Mouse (Mus musculus) embryo, embryonic 10.5 days (tissue): Measurements from ENCODE around the gene Acsm1.
"Not testable (repeated sequence)": the region's sequence is repeated elsewhere in the genome, so short reads cannot be mapped to it uniquely, and the experiment has no call there.

Experiments
- DNase-seq: peaks from one replicate; pipeline ENCODE4 v3.0.0-alpha.2; 2015; ENCODE audit warnings: low spot score

Gene Acsm1

DNA sequence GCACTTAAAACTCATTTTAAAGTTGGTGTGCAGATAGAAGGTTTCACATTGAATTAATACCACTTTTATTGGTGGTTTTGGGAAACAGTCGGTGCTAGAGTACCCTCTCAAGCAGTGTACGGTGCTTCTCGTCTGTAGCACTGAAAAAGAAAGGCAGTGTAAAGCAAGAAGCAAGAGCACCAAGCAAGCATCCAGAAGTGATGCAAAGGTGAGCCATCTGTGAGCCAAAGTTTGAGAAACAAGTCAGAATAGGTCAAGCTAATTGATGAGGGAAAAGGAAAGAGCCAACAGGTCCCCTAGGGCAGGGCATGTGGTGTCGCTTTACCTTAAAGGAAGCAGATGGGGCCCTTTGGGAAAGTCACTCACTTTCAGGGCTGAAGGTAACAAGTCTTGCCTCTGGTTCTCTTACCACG is at the start of gene Acsm1:
Acsm1 (plus strand) TSS at position 363 of the 413 bp plus-strand sequence.
- no peak for DNase-seq

DNA sequence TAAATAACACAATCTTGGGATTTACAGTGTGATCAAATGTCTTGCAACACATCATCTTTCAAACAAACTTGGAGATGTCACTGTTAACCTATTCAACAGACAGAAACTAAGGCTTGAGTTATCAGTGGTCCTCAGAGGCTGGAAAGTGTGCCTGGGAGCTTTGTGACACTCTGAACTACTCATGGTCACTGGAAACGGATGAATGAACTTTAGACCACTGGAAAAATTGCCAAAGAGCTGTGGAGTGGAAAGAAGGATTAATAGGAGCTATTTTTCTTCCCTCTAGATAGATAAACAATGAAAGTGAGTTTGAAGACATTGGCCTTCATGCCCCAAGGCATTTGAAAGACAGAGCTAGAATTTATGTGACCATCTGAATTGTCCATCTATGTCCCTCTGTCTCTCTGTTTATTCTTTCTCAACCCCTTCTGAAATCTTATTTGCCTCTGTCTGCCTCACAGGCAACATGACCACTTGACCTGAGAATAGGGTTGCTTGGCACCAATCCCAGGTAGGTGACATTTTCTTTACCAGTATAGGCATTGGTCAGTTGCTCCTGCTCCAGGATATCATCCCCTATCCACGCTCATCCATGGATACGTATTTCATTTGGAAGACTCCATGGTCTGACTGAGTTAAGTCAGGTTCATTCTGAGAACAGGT is 46.9 kb upstream of the Acsm1 start:
- no peak for DNase-seq

DNA sequence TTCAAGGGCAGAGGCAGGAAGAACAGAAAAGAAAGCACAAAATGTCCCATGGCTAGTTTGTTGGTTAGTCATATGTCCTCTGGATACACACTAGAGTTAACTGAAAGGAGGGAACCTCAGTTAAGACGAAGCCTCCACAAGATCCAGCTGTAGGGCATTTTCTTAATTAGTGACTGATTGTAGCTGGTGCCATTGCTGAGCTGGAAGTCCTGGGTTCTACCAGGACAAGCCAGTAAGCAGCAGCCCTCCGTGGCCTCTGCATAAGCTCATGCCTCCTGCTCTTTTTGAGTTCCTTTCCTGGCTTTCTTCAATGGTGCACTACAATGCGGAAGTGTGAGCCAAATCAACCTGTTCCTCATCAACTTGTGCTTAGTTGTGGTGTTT is 46.4 kb upstream of the Acsm1 start:
- no peak for DNase-seq

DNA sequence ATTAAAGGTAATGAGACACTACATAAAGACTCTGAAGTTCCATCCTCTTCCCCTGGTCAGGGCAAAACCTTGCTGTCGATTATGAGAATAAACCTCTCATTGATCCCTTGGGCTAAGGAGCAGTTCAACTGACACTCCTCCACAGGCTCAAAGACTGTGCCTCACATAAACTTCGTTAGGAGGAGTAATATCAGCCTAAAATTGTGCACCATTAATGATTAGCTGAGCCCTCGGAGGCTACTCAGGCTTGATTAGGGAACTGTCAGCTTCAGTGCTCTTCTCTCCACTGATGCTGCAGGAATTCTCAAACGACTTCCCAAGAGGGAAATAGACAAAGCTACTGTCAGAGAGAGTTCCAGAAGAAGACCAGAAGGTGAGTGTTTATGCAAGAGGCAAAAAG is 45.4 kb upstream of the Acsm1 start:
- DNase-seq, result no peak

DNA sequence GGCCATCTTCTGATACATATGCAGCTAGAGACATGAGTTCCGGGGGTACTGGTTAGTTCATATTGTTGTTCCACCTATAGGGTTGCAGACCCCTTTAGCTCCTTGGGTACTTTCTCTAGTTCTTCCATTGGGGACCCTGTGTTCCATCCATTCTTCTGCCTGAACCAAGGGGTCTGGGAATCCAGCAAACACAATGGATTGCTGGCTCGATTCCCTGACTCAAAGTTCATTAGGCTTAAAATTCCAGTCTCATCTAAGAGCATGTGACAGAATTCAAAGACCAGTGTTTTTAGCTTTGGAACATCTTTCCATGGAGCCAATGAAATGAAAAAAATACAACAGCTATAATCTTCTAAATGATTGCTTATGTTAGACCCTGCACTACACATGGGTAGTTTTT is 44.4 kb upstream of the Acsm1 start:
- DNase-seq, result not testable (repeated sequence)

DNA sequence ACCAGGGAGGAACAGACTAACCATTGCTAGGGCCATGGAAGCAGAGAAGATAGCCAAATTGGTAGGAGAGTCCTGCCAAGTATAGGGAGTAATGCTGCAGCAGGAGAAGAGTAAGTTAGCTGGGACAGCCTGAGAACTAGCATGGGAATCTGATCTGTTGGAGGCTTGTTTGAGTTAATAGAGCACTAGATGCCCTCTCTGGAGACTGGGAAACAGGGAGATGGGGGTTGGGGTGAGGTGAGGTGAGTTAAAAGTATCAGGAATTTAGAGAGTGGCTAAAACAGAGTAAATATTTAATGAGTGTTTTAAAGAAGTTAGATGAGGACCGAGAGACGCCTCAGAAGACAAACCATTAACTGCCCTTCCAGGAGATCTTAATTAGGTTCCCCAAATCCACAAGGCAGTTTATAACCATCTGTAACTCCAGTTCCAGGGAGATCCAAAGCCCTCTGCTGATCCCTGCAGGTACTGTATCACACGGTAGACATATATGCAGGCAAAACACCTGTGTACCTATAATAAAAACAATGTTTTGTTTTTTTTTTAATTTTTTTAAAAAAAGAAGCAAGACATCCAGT is 12.2 kb upstream of the Acsm1 start:
- DNase-seq, result no peak

DNA sequence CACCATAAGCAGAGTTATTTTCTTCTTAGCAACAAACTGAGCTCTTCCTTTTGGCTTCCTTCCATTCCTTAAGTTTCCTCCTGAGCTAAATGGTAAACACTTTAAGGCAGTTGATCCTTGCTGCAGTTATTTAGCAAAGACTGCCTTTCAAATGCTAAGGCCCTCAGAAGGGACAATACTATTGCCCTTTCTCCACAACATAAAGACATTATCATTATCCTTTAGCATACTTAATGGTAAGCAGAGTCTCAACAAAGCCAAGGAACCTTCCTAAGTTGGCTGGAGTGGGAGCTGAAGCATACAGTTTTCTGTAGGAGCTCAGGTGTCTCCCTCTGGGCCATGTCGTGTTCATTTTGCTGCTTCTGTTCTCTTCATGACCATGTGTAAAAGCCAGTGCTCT is 11.5 kb upstream of the Acsm1 start:
- no peak for DNase-seq

DNA sequence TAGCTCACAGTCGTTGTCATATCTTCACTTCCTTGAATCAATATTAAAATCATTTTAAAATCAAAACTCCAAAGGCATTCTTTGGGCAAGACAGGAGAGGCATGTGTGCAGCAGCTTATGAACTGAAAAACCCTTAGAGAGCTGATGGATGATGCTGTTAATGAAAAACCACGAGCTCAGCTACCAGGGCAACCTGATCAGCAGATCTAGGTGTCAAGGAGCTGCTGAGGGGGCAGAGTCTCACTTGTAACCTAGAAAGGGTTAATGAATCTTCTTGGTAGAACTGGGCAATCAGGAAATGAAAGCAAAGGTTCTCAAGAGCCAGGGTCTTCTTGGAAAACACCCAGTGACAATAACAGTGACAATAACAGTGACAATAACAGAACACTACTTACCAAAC is 10.3 kb upstream of the Acsm1 start:
- no peak for DNase-seq

DNA sequence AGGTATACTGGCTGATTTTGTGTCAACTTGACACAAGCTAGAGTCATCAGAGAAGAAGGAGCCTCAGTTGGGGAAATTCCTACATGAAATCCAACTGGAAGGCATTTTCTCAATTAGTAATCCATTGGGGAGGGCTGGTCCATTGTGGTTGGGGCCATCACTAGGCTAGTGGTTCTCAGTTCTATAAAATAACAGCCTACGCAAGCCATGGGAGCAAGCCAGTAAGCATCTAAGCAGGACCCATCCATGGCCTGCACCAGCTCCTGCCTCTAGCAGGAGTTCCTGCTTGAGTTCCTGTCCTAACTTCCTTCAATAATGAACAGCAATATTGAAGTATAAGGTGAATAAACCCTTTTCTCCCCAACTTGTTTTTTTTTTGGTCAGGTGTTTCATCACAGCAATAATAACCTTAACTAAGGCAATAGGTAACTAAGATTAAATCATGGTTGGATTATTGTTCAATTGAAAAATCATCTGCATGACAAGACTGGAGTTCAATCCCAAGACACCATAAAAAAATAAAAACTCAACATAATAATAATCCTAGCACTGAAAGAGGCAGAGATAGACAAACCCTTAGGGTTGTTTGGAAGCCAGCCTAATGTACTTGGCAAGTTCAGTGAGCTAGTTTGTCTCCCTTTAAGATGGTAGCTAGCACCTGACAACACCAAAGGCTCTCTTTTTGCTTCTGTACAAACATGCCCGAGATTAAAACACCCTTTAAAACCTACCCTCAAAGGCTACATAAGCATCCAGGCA is 5.5 kb upstream of the Acsm1 start:
- DNase-seq, result no peak

DNA sequence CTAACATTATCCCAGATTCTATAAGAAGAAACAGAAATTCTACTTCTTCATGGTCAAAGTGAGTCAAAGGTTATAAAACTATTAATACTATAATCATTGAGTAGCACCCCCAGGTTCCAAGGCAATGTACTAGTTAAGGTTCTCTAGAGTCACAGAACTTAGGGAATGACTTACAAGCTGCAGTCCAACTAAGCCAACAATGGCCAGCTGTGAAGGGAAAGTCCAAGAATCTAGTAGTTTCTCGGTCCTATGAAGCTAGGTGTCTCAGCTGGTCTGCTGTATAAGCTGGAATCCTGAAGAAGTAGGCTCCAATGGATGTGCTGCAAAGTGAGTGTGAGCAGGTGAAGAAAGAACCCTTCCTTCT is 4.9 kb upstream of the Acsm1 start:
- no peak for DNase-seq

DNA sequence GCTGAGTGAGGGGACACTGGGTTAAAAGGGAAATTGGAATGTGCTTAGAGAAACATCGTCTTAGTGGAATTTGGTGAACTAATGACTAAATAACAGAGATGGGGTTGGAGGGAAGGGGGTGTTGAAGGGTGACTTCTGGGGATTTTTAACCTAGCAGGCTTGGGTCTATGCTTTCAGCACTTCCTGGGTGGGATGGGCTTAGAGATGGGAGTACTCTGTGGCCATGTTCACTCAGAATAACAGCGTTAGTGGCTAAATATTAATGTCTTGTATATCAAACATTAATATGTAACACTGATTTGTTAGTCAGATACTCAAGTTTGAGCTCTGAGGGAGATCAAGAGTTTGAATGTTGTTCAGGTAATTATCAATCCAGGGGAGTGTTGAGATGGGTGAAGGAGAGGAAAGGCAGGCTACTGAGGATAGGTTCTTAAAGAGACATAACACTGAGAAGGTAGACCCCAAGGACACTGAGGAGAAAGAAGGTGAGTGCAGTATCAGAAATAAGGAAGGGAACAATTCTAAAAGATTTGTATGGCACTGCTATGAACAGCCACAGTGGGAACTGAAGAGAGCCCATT is 1.8 kb upstream of the Acsm1 start:
- no peak for DNase-seq

DNA sequence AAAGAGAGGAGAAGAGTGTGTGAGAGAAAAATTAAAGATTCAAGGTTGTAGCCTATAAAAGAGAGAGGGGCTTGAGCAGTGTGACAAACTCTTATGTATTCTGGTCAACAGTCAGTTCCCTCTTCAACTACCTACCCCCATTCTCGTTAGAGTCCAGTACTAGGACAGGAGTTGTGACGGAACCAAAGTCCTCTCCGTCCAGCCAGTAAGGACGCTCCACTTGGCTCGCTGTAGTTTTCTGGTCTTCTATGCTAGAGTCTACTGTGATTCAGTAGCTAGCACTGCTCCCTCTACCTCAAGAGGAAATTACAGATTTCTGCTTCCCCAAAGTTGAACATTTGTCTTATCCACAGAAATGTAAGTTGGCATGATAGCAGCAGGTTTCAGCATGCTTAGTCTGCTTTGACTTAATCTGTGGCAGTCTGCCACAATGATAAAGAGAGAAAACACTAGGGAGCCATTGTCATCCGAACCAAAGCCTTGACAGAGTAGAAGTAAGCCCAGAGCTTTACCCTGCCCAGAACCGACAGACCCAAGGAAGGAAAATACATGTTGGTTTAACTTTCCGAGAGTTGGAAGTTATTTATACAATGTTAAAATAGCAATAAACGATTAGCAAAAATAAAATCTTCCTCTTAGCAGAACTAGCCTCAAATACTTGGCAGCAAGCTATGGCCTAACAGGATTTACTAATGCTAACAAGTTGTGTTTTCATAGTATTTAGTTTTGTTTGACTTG is 731 bp upstream of the Acsm1 start:
- no peak for DNase-seq

DNA sequence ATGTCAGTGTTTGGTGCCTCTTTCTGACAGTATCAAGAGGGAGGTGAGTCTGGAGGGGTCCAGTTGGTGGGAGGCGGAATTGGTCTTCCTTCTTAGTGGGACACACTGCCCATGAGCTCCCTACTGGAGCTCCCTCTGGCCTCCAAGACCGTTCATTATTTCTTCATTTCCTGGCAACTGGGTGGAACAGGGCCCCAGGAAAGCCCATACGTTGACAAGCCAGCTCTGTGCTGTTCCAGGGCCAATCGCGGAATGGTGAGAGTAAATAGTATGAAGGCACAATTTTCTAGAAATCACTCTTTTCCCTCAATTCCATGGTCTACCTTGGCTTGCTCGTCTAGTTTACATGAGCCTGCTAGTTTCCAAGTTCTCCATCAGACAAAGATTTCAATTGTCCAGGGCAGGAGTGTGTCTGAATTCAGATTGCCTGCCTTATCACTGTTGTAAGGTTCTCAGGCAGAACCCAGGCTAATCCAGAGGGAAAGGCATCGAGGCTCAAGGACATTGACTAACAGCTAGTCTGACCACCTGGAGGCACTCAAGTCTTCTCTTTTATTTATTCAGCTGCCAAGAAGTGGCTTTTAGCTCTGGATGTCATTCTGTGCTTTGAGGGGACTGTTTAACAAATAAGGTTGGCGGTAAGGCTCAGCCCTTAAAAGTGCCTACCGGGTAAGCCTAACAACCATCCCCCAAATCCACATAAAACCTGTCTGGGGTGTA is 1.1 kb downstream of the Acsm1 start:
- peak; percentile 8 for DNase-seq

DNA sequence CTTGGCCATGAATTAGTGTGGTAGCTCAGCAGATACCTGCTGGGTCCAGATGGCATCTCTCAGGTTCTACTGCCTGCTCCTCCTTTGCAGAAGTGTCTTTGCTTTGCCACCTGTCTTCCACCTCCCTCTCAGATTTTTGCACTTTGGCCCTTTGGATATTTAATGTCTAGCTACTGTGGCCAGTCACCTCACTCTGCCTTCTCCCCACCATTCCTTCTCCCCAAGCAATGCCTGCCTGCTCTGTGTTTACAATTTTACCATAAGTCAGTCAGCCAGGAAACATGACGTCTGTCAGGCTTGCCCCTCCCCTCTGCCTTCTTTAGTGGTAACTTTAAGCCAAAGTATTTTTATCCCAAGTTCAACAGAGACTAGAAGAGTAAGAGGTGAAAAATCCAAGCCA is 9.7 kb downstream of the Acsm1 start:
- no peak for DNase-seq

DNA sequence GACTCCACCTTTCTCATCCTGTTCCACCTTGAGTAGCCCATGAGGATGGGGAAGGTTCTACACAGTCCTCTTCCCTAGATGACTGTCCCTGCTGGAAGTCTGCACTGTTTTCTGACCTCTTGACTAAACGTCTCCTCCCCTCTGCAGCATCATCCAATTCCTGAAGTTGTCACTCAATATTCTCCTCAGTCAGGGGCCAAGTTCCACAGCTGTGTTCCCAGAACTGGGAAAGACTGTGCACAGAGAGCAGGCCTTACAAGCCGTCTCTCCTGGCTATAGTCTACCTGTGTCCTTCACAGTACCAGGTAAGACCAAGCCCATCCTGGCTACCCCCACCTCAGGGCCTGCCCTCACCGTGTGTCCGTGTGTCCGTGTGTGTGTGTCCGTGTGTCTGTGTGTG is 10.8 kb downstream of the Acsm1 start:
- DNase-seq, result no peak

DNA sequence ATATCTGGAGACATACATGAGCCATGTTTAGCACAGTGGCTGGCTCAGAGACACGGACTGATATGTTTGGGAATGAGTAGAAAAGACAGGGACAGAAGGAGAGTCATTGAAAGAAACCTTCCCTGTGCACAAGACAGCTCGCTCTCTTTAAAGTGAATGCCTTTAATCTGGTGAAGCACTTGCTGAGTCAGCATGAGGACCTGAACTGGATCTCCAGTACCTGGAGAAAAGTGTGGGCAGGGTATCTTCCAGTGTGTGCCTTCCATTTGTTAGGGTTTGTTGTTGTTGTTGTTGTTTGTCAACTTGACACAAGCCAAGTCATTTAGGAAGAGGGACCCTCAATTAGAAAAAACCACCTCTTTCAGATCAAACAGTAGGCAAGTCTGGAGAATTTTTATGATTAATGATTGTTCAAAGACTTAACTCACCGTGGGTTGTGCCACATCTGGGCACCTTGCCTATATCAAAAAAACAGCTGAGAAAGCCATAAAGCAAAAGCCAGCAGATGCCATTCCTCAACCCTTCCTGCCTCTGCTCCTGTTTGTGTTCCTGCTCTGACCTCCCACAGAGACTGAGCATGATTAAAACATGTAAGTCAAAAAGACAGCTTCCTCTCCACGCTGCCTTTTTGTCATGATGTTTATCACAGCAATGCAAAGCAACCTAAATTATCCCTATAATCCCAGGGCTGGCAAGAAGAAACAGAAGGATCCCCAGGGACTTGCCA is 11.5 kb downstream of the Acsm1 start:
- no peak for DNase-seq

DNA sequence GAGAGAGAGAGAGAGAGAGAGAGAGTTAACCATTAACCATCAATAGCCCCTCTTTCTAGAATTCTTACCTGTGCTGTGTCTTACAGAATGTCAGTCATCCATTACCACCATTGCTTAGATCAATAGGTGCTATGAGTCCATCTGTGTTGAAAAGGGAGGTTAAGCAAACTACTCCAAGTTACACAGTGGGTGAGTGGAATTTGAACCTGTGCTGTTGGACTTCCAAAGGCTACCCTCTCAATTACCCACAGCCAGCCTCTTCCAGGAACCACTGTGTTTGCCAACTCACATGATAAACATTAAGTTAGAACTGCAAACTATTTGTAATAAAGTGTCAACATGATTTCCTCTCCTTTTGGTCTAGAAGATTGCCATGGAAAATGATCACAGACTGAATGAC is 13.3 kb downstream of the Acsm1 start:
- DNase-seq, result no peak

DNA sequence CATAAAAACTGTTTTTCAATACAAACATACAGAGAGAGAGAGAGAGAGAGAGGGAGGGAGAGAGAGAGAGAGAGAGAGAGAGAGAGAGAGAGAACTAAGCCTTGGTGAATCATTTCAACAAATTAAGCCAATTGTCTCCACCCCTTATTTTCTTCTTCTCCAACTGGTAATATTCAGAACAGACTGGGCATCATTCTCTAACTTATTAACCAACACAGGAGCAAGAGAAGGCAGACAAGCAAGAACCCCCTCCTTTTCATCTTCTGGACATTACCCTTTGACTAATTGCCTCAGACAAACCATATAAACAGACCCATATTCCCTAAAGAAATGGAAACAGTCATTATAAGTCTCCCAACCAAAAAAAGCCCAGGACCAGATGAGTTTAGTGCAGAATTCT is 31.9 kb downstream of the Acsm1 start:
- DNase-seq, result no peak

DNA sequence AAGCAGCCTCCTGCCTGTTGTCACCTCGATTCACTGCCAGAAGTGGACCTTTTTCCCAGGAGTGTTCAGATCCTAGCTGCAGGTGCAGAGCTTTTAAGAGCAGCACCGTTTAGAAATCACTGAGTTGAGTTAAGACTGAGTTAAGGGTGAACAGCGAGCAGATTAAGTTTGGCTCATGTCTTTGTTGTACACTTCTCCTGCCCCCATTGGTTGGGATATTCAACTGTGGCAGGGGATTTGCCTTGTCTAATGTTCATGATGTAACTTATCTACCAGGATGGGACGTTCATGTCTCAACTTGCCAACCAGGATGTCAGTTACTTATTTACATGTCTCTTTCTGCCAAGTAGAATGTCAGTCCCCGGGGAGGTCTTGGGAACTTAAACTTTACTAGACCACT is 35.5 kb downstream of the Acsm1 start:
- no peak for DNase-seq

DNA sequence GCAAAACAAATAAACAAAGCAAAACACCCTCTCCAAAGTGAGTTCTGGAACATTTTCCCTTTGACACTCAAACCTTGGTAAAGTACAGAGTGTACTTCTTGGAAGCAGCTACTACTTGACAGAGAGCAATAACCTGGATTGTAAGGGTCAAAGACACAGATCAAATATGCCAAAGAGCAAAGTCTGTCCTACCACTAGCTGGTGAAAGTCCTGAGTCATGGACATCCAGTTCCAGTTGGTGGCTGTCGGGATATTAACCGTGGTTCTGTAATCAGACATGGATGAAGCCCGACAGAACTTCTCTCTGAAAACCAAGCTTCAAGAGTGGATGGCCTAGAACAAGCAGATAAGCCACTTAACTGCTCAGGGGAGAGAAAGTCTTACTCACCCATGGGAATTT is 61.1 kb downstream of the Acsm1 start:
- no peak for DNase-seq

DNA sequence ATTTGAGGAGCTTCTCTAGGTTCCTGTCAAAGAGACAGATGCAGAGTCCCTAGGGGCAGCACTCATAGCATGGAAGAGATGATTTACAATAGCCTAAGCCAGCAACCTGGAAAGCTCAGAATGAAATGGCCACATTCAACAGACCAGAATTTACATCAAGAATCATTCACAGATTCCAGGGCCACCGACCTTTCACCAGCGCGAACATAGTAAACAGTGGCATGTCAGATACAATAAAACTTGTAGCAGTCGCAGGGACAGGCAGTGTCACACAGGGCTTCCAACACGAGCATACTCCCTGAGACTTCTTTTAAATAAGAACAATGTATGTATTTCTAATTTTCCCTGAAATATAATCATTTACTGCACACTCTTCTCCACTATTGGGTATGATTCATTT is 63.6 kb downstream of the Acsm1 start:
- no peak for DNase-seq
